Mouse (Mus musculus): ENCODE results near the gene Lrrfip2.

- TF ChIP-seq CTCF (IDR thresholded peaks at IDR 0.05; ENCODE audit: low read depth, low read length) (no peak), POLR2A (IDR thresholded peaks at IDR 0.05; ENCODE audit: extremely low read depth, insufficient read depth, low read length) (no peak)
Observed at GRCm38 (mm10) chr9:111142721-111143120, 25.3 kb downstream of the Lrrfip2 start.

All from liver, adult 2 months (tissue).